In genomic region chr14:106193583-106193982, GRCm38 (mm10) we compare ENCODE assay signal across 23 mouse cellular contexts.
DNase-seq lines count a peak whose midpoint lies in the region; ATAC-seq and TF ChIP-seq lines count a peak whose summit lies in the region.
"Had no signal": no experiment of that assay in that cellular context is flagged by ENCODE, and none has a peak within 500 bp of the region (broad histone marks: within the 10 kb centered on the region; RNA-seq: fewer than 3 reads in every experiment).

No protein-coding gene starts in this region.

- H3K79me2 ChIP-seq in liver, adult 2 months (ENCODE audit: control insufficient read depth, insufficient read depth, low read length) = no peaks in the 10 kb centered on the region
- no peaks in the 10 kb centered on the region for H3K79me2 ChIP-seq in C2C12 (ENCODE audit: control insufficient read depth, insufficient read depth)

- H3K36me3 ChIP-seq in liver, adult 2 months (ENCODE audit: control insufficient read depth, insufficient read depth, low read length) = no peaks in the 10 kb centered on the region
- no peaks in the 10 kb centered on the region for H3K36me3 ChIP-seq in liver, embryonic 12.5 days
- H3K36me3 ChIP-seq in C2C12 (ENCODE audit: control insufficient read depth, insufficient read depth) = no peaks in the 10 kb centered on the region
- H3K36me3 ChIP-seq in hindbrain, embryonic 11.5 days (ENCODE audit: control insufficient read depth, insufficient read depth, low read length) = no peaks in the 10 kb centered on the region
- H3K36me3 ChIP-seq: embryonic facial prominence, embryonic 15.5 days; forebrain, embryonic 10.5 days; heart, embryonic 10.5 days; hindbrain, embryonic 13.5 days had no signal

- H3K9ac ChIP-seq in liver, adult 2 months (ENCODE audit: low read depth, low read length) = no peak overlapping the region
- no peak overlapping the region for H3K9ac ChIP-seq in liver, embryonic 12.5 days
- H3K9ac ChIP-seq in hindbrain, embryonic 11.5 days (ENCODE audit: low read depth, low read length) = no peak overlapping the region
- H3K9ac ChIP-seq: embryonic facial prominence, embryonic 15.5 days; hindbrain, embryonic 13.5 days had no signal

- no peak overlapping the region for H3K4me3 ChIP-seq in liver, adult 2 months (ENCODE audit: insufficient read depth, low read depth, low read length)
- H3K4me3 ChIP-seq in liver, embryonic 12.5 days = no peak overlapping the region
- peak overlapping the region; percentile 2 for H3K4me3 ChIP-seq in C2C12 (ENCODE audit: insufficient read depth, poor library complexity, severe bottlenecking)
- no peak overlapping the region for H3K4me3 ChIP-seq in bone marrow macrophage, adult 2 months (ENCODE audit: insufficient read depth, low read length)
- no peak overlapping the region for H3K4me3 ChIP-seq in hindbrain, embryonic 11.5 days (ENCODE audit: low read depth, low read length)
- H3K4me3 ChIP-seq: embryonic facial prominence, embryonic 15.5 days; erythroblast, embryonic 14.5 days; forebrain, embryonic 10.5 days; heart, embryonic 10.5 days; hindbrain, embryonic 13.5 days had no signal

- no peaks in the 10 kb centered on the region for H3K27me3 ChIP-seq in liver, adult 2 months (ENCODE audit: control insufficient read depth, insufficient read depth, low read length)
- no peaks in the 10 kb centered on the region for H3K27me3 ChIP-seq in liver, embryonic 12.5 days (replicated peaks)
- H3K27me3 ChIP-seq in C2C12 (ENCODE audit: control insufficient read depth, insufficient read depth, insufficient read length) = no peaks in the 10 kb centered on the region
- H3K27me3 ChIP-seq in hindbrain, embryonic 11.5 days (ENCODE audit: control insufficient read depth, insufficient read depth, low read length) = no peaks in the 10 kb centered on the region
- H3K27me3 ChIP-seq: CH12.LX; embryonic facial prominence, embryonic 15.5 days; hindbrain, embryonic 13.5 days had no signal

- TF ChIP-seq POLR2A in liver, adult 2 months (IDR thresholded peaks at IDR 0.05; ENCODE audit: extremely low read depth, insufficient read depth, low read length) = no peak
- no peak for TF ChIP-seq POLR2A in bone marrow macrophage, adult 2 months (IDR thresholded peaks at IDR 0.05; ENCODE audit: borderline replicate concordance, low read depth, low read length)

- no peaks in the 10 kb centered on the region for H3K4me1 ChIP-seq in liver, adult 2 months (ENCODE audit: control insufficient read depth, insufficient read depth, low read length)
- H3K4me1 ChIP-seq in liver, embryonic 12.5 days = no peaks in the 10 kb centered on the region
- peaks cover 9% of the 10 kb centered on the region for H3K4me1 ChIP-seq in bone marrow macrophage, adult 2 months (ENCODE audit: control insufficient read depth, insufficient read depth, low read length)
- no peaks in the 10 kb centered on the region for H3K4me1 ChIP-seq in hindbrain, embryonic 11.5 days (replicated peaks; ENCODE audit: control insufficient read depth, insufficient read depth, low read length)
- H3K4me1 ChIP-seq: embryonic facial prominence, embryonic 15.5 days; heart, embryonic 10.5 days; hindbrain, embryonic 13.5 days had no signal

- H3K27ac ChIP-seq in liver, adult 2 months (replicated peaks; ENCODE audit: insufficient read depth, low read depth, low read length) = no peak overlapping the region
- H3K27ac ChIP-seq in liver, embryonic 12.5 days = no peak overlapping the region
- H3K27ac ChIP-seq in bone marrow macrophage, adult 2 months (ENCODE audit: insufficient read depth, low read depth, low read length) = peak overlapping the region; percentile 65; the same call in 1 of the 2 replicates
- H3K27ac ChIP-seq in hindbrain, embryonic 11.5 days (ENCODE audit: low read depth, low read length) = no peak overlapping the region
- H3K27ac ChIP-seq: embryonic facial prominence, embryonic 15.5 days; forebrain, embryonic 10.5 days; heart, embryonic 10.5 days; hindbrain, embryonic 13.5 days; hindbrain, postnatal 0 days had no signal

- no peaks in the 10 kb centered on the region for H3K9me3 ChIP-seq in liver, embryonic 12.5 days (replicated peaks)
- H3K9me3 ChIP-seq in hindbrain, embryonic 11.5 days (ENCODE audit: control insufficient read depth, low read length) = no peaks in the 10 kb centered on the region
- H3K9me3 ChIP-seq: embryonic facial prominence, embryonic 15.5 days; forebrain, embryonic 10.5 days; heart, embryonic 10.5 days; hindbrain, embryonic 13.5 days had no signal

- no peak for ATAC-seq in liver, embryonic 12.5 days
- ATAC-seq in megakaryocyte progenitor cell, adult 5-6 weeks (replicated peaks; ENCODE audit: poor library complexity) = 0 out of 2 replicates have a peak, but pooled peaks have one; percentile 6
- ATAC-seq in hindbrain, embryonic 11.5 days (ENCODE audit: low FRiP score) = no peak
- ATAC-seq: forebrain, embryonic 14.5 days; hindbrain, postnatal 0 days had no signal

- TF ChIP-seq CTCF in liver, adult 2 months (IDR thresholded peaks at IDR 0.05; ENCODE audit: low read depth, low read length) = no peak
- no peak for TF ChIP-seq CTCF in C2C12 (IDR thresholded peaks at IDR 0.05; ENCODE audit: control insufficient read depth, insufficient read depth, insufficient read length)
- TF ChIP-seq CTCF in bone marrow macrophage, adult 2 months (IDR thresholded peaks at IDR 0.05; ENCODE audit: low read depth, low read length) = no peak

- H3K4me2 ChIP-seq in liver, embryonic 12.5 days = no peak overlapping the region
- H3K4me2 ChIP-seq in hindbrain, embryonic 11.5 days (replicated peaks; ENCODE audit: low read depth, low read length) = no peak overlapping the region
- H3K4me2 ChIP-seq: embryonic facial prominence, embryonic 15.5 days; hindbrain, embryonic 13.5 days had no signal

- no peak overlapping the region for H3ac ChIP-seq in C2C12 (ENCODE audit: control insufficient read depth, insufficient read length, low read depth)

- peak; percentile 3 for DNase-seq in liver, adult 2 months (ENCODE audit: extremely low read depth, low read depth, low spot score)
- no peak for DNase-seq in urinary bladder, postnatal 4 days (ENCODE audit: low spot score in 2 of 2)
- no peak for DNase-seq in thymus, adult 18-20 months
- DNase-seq in hindbrain, embryonic 11.5 days (ENCODE audit: low spot score) = no peak
- DNase-seq: adrenal gland, postnatal 10 days; cerebellum, adult 2 months; cerebellum, postnatal 10 days; embryo, embryonic 11 days; gastrocnemius, postnatal 10 days; heart, postnatal 10 days; heart, postnatal 4 days had no signal

- whole genome bisulfite sequencing in liver, adult 2 months = 61% methylated on average over 2 of the region's 2 CpGs
- WGBS in liver, embryonic 12.5 days (ENCODE audit: insufficient replicate concordance) = 66% methylated on average over 2 of the region's 2 CpGs
- WGBS in hindbrain, embryonic 11.5 days = 86% methylated on average over 2 of the region's 2 CpGs

- no peaks in the 10 kb centered on the region for H3K79me3 ChIP-seq in C2C12 (ENCODE audit: low read depth)

TF ChIP-seq in C2C12, 6 proteins besides CTCF, POLR2A, EP300 and RAD21:
- TF ChIP-seq FOSL1 (IDR thresholded peaks at IDR 0.05; ENCODE audit: insufficient read depth, low read length, poor library complexity, severe bottlenecking) = no peak
- TF ChIP-seq MYOG (IDR thresholded peaks at IDR 0.05; ENCODE audit: control insufficient read depth, extremely low read depth, insufficient read length) = no peak
- TF ChIP-seq USF1 (IDR thresholded peaks at IDR 0.05; ENCODE audit: low read depth) = no peak
- TF ChIP-seq MYOD1 (IDR thresholded peaks at IDR 0.05; ENCODE audit: control insufficient read depth, insufficient read length, low read depth) = no peak
- no peak for TF ChIP-seq CEBPB (IDR thresholded peaks at IDR 0.05; ENCODE audit: low read depth)
- no peak for TF ChIP-seq MAX (IDR thresholded peaks at IDR 0.05)
TF ChIP-seq in C2C12: peak in this region for 0.
